Mouse (Mus musculus): ENCODE data around the gene Il13ra1.

GRCm38 (mm10) chrX:36141994-36142639 is 30.2 kb downstream of the Il13ra1 start:
- TF ChIP-seq GATA1 (IDR thresholded peaks at IDR 0.05; ENCODE audit: borderline replicate concordance, low read length) (no peak), FLI1 (IDR thresholded peaks at IDR 0.05; ENCODE audit: low read length) (no peak)

All from megakaryocyte, embryonic 14.5 days (primary cell).